Mouse (Mus musculus): Measurements from ENCODE around the gene Wdr81. TPM values are rescaled to one million over a fixed set of nuclear protein-coding genes. Genes with fewer than 3 reads are reported as not detected.
"Not testable (repeated sequence)": the region's sequence is repeated elsewhere in the genome, so short reads cannot be mapped to it uniquely, and the experiment has no call there.

Gene Wdr81
- total RNA-seq, 2 experiments from 2014 or later: 18.1 to 18.4 TPM

DNA sequence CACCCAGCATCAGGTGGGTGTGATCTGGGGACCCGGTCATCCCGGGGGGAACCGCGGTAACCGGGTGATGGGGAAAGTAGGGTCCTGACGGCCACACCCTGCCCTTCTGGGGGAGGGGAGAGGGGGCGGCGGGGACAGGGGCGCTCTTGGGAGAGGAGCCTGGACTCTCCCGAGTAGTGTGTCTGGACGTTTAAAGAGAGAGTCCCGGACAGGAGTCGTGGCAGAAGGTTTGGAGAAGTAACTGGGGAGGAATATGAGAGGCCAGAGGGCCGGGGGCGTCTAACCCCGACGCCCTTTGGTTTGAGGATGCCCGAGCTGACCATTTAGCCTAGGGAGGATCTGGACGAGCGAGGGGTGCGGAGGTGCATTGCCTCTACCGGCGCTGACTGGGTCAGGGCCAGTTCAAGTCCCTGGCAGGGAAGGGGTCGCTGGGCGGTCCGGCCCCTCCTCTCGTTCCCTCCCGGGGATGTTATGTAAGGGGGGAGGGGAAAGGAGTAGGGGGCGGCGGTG, 7.3 kb upstream of the Wdr81 start:
- no peak for DNase-seq (ENCODE audit: low spot score in 2 of 2)

- DNase-seq (ENCODE audit: low spot score in 2 of 2): peak; percentile 91 to 98
Measured at GRCm38 (mm10) chr11:75460844-75461742, 6.6 kb upstream of the Wdr81 start, which contains the start of gene Tlcd2. Tlcd2 (plus strand) TSS chr11:75461715.

- DNase-seq (ENCODE audit: low spot score in 2 of 2): peak in 1 of 2 experiments; percentile 80
Measured at GRCm38 (mm10) chr11:75460103-75460843, 5.8 kb upstream of the Wdr81 start.

DNA sequence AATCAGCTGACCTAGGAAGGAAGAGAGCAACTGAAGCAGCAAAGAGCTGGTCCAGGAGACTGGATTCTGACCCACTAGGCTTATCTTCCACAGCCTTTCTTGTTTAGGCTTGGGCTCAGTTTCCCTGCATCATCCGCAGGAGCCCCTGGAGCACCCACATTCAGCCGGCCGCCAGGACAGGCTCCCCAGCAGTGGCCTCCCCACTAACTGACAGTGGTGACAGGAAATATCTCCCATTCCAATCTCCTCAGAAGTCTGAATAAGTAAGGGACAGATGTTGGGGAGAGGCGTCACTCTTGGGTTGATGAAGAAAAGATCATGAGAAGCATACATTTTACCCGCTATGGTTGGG, 5.2 kb upstream of the Wdr81 start:
- DNase-seq (ENCODE audit: low spot score in 2 of 2): no peak

DNA sequence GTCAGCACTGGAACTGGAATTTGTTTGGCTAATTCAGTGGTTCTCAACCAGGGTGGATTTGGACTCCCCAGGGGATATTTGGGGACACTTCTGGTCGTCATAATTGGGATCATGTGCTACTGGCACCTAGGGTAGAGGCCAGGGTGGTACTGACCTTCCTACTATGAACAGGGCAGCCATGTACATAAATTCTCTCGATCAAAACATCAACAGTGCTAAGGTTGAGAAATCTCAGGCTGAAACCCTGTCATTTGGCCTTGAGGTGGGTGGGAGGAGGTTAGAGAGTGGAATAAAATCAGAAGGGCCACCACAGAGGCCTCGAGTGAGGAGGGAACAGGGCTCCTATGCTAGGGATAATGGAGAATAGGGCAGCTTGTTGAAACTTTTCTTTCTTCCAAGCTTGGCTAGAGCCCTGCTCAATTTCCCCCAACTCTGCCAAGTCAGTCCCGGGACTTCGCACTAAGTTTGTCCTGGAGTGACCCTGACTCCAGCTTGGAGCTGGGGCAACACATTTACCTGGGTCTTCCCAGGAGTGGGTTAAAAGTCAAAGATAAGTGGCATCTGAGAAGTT, 4.7 kb upstream of the Wdr81 start:
- DNase-seq (ENCODE audit: low spot score in 2 of 2): no peak

DNA sequence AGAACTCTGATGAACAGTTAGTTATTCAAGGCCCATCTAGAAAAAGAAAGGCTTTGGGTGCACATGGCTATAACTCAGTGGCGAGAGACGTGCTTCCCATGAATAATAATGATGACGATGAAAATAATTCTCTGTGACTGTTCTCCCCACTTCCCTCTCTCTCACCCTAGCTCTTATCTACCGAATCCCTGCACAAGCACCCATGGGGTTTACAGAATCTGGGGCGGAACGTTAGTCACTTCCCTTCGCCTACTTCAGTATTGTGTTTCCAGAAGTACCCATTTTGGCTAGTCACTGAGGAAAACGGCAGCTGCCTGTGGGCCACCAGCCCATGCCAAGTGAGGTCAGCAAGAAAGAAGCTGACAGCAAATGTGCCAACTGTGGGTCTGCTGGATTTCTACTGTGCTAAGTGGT, 4.1 kb upstream of the Wdr81 start:
- no peak for DNase-seq (ENCODE audit: low spot score in 2 of 2)

DNA sequence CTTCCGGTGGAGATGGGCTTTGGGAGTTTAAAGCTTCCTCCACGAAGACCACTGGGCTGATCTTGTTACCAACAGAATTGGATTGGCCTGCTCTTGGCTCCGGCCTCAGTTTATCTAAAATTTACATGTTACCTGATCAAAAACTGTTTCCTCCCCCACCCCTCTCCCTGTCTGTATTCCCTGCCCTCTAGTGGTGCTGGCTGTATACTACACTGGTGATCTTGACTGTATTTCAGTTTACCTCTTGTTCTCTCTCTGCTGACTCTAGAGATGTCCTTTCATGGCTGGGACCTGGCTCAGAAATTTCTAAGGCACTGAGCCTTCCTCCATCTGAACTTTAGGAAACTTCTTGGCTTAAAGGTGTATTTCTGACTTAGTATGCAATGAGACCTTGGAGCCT, 3.7 kb upstream of the Wdr81 start:
- DNase-seq (ENCODE audit: low spot score in 2 of 2): no peak

- DNase-seq (ENCODE audit: low spot score in 2 of 2): no peak
Measured at GRCm38 (mm10) chr11:75456440-75456871, 1.9 kb upstream of the Wdr81 start.

DNA sequence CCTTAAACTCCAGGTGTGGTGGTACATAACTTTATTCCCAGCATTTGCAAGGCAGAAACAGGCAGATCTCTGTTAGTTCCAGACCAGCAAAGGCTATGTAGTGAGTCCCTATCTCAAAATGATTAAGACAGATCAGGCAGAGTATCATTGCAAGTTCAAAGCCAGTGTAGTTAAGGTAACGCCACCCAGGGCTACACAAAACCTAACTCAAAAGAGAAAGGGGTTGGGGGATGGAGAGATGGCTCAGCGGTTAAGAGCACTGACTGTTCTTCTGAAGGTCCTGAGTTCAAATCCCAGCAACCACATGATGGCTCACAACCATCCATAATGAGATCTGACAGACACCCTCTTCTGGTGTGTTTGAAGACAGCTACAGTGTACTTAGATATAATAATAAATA, 1.5 kb upstream of the Wdr81 start:
- not testable (repeated sequence) for DNase-seq (ENCODE audit: low spot score in 2 of 2)

- DNase-seq (ENCODE audit: low spot score in 2 of 2): no peak
Measured at GRCm38 (mm10) chr11:75455041-75455736, 672 bp upstream of the Wdr81 start.

GRCm38 (mm10) chr11:75452812-75453557, 1.5 kb downstream of the Wdr81 start:
- DNase-seq (ENCODE audit: low spot score in 2 of 2): no peak

GRCm38 (mm10) chr11:75452081-75452480, 2.4 kb downstream of the Wdr81 start:
- DNase-seq (ENCODE audit: low spot score in 2 of 2): no peak

- no peak for DNase-seq (ENCODE audit: low spot score in 2 of 2)
Measured at GRCm38 (mm10) chr11:75450936-75451335, 3.6 kb downstream of the Wdr81 start.

DNA sequence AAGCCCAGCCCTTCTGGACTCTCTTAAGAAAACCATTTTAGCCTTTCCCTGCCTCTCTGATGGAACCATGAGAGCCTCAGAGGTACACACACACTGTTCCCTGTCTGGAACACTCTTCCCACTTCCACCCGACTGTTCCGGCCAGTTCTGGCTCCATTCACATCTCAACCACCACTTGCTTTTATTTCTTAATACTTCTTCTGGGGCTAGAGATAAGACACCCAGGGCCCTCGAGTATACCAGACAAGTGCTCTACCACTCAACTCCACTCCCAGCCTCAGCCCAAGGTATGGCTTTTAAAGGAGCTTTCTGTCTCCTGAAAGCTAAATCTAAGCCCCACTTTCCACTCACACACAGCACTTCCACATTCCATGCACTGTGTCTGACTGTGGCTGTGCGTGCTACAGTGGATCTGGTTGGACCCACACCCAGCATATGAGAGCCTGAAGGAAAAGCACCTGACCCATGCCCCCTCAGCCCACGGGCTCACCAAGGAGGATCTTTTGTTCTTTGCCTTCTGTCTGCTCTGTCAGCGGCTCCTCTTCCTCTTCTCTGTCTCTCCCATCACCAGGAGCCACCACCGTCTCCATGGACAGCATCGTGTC, 4.1 kb downstream of the Wdr81 start:
- no peak for DNase-seq (ENCODE audit: low spot score in 2 of 2)

- no peak for DNase-seq (ENCODE audit: low spot score in 2 of 2)
Measured at GRCm38 (mm10) chr11:75449695-75450094, 4.8 kb downstream of the Wdr81 start.

DNA sequence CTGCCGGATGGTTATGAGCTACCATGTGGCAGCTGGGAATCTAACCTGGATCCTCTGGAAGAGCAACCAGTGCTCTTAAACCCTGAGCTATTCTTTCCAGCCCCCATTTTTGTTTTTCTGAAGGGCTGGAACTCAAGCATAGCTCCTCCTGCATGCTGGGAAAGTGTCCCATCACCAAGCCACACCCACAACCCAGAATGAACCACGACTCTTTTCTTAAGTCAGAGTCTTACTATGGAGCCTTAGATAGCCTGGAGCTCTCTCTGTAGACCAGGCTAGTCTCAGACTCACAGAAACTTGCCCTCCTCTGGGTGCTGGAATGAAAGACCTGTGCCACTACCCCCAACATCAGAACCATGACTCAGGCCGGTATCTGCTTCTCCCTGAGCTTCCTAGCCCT, 5.9 kb downstream of the Wdr81 start:
- DNase-seq (ENCODE audit: low spot score in 2 of 2): no peak

DNA sequence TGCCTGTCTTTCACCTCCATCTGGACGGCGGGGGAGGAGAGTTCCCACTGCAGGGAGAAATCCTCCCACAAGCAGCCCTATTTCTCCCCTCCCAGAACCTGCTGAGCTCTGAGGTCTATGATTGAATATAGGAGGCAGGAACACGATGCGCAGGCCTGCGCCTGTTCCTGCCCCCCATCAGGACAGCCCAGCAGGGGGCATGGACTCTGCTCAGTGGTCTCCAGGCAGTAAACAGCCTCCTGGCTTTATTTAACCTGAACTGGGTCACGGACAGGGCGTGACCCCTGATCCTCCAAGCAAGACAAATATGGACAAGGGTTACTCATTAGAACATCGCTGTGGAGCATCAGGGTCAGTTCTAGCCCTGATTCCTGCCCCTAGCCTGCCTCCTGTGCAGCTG, 10.8 kb downstream of the Wdr81 start:
- DNase-seq (ENCODE audit: low spot score in 2 of 2): no peak

GRCm38 (mm10) chr11:75441601-75442000, 12.9 kb downstream of the Wdr81 start:
- DNase-seq (ENCODE audit: low spot score in 2 of 2): no peak

DNA sequence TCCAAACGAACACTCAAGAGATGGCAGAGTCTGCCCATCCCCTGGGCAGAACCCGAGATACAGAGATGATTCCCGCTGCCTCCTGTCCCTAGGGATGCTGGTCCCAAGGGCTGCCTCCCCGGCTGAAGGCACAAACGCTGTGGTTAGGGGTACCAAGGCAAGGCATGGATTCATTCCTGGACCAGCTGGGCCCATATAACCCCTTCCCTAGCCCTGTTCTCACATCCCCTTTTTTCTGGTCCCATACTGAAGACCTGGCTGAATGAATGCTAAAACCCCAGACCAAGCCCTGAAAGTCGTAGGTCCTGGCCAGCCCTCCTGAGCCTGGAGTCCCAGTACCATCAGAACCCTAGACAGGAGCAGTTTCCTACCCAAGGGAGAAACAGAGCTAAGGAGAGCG, 13.5 kb downstream of the Wdr81 start:
- DNase-seq (ENCODE audit: low spot score in 2 of 2): no peak

DNA sequence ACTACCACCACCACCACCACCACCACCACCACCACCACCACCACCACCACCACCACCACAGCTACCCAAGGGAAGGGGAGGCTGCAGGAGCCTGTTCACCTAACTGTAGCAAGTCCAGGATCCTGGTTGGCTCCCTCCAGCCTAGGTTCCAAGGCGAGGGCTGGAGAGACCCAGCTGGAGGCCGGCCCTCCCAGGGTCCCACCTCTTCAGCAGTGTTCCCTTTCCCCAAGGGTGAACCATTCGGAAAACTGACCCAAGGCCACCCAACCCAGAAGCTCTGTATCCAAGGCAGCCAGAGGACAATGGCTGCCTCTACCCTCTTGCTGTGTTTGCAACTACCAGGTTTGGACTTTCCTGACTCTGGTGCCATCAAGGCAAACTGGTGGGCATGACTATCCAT, 14.6 kb downstream of the Wdr81 start:
- no peak for DNase-seq (ENCODE audit: low spot score in 2 of 2)
